Comparison of ENCODE assay signal across 8 mouse cellular contexts in the genomic region with DNA sequence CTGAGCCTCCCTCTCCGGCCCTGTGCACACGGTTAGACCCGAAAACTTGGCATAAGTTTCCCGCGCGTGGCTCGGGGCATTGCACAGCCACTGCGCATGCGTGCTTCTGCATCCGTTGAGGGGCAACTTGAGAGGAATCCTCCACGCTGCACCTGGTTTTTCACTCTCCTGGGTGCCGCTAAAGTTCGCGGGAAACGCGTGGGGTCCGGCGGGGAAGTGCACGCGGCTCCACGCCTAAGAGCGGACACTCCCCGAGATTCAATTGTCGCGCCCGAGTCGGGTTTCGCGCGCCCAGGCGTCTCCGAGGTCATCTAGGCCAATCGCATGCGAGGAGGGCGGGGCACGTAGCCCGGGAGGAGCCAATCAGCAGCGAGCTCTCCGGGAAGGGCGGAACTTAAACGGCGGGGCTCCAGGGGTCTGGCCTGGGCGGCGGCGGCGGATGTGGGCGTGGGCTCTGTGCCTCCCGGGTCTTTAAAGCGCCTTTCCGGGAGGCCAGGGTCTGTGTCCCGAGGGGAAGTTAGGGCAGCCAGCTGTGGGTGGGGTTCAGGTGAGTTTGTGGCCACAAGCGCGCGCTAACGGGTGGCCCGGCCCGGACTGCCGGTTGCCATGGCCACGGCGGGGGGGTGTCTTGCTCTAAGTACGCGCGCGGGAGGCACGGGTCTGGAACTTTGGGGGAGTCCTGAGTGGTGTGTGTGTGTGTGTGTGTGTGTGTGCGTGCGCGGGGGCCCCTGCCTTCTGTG. TPM values are rescaled to one million over a fixed set of nuclear protein-coding genes. Genes with fewer than 3 reads are reported as not detected.
DNase-seq lines count a peak whose midpoint lies in the region; ATAC-seq and TF ChIP-seq lines count a peak whose summit lies in the region.

No protein-coding gene starts in this region.

- peak; percentile 98 for DNase-seq in A20 (ENCODE audit: low read depth, low spot score)
- DNase-seq in embryonic facial prominence, embryonic 14.5 days (ENCODE audit: low spot score) = peak; percentile 98
- peak; percentile 94 for DNase-seq in heart, adult 8-10 months (ENCODE audit: low spot score)
- DNase-seq in kidney, adult 8-10 months = peak; percentile 92 to 95
- peak; percentile 94 to 97 for DNase-seq in spleen, adult 18-20 months

- no peaks in the 10 kb centered on the region for H3K27me3 ChIP-seq in embryonic facial prominence, embryonic 14.5 days (replicated peaks; ENCODE audit: control insufficient read depth, insufficient read depth, low read length)
- no peaks in the 10 kb centered on the region for H3K27me3 ChIP-seq in limb, embryonic 13.5 days
- H3K27me3 ChIP-seq in midbrain, embryonic 15.5 days (replicated peaks) = no peaks in the 10 kb centered on the region

- TF ChIP-seq CTCF in bone marrow, adult 2 months (IDR thresholded peaks at IDR 0.05; ENCODE audit: control insufficient read depth, insufficient read depth, low read length) = no peak

- peak; percentile 94 for ATAC-seq in embryonic facial prominence, embryonic 14.5 days (ENCODE audit: low read depth)
- ATAC-seq in limb, embryonic 13.5 days (ENCODE audit: low FRiP score, low read depth) = peak; percentile 94
- ATAC-seq in midbrain, embryonic 15.5 days (replicated peaks) = peak; percentile 96

- H3K4me1 ChIP-seq in bone marrow, adult 2 months (ENCODE audit: control insufficient read depth, insufficient read depth, low read length) = no peaks in the 10 kb centered on the region; the same call in 1 of the 2 replicates
- H3K4me1 ChIP-seq in embryonic facial prominence, embryonic 14.5 days (ENCODE audit: control insufficient read depth, insufficient read depth, low read length) = peaks cover 23% of the 10 kb centered on the region
- peaks cover 53% of the 10 kb centered on the region for H3K4me1 ChIP-seq in limb, embryonic 13.5 days
- peaks cover 30% of the 10 kb centered on the region for H3K4me1 ChIP-seq in midbrain, embryonic 15.5 days

- H3K9me3 ChIP-seq in embryonic facial prominence, embryonic 14.5 days (ENCODE audit: control insufficient read depth, low read length) = no peaks in the 10 kb centered on the region
- H3K9me3 ChIP-seq in limb, embryonic 13.5 days = no peaks in the 10 kb centered on the region
- H3K9me3 ChIP-seq in midbrain, embryonic 15.5 days = no peaks in the 10 kb centered on the region

- peak overlapping the region; percentile 100 for H3K4me2 ChIP-seq in embryonic facial prominence, embryonic 14.5 days (ENCODE audit: low read depth, low read length)
- peak overlapping the region; percentile 99 for H3K4me2 ChIP-seq in limb, embryonic 13.5 days (replicated peaks)
- H3K4me2 ChIP-seq in midbrain, embryonic 15.5 days = peak overlapping the region; percentile 98

- peak overlapping the region; percentile 84 for H3K9ac ChIP-seq in embryonic facial prominence, embryonic 14.5 days (ENCODE audit: low read depth, low read length)
- peak overlapping the region; percentile 80 for H3K9ac ChIP-seq in limb, embryonic 13.5 days
- H3K9ac ChIP-seq in midbrain, embryonic 15.5 days = peak overlapping the region; percentile 65

- WGBS in bone marrow, adult 2 months = under 1% methylated on average over 68 of the region's 68 CpGs
- WGBS in embryonic facial prominence, embryonic 14.5 days = 1% methylated on average over 65 of the region's 68 CpGs
- WGBS in limb, embryonic 13.5 days = under 1% methylated on average over 68 of the region's 68 CpGs
- WGBS in midbrain, embryonic 15.5 days = under 1% methylated on average over 68 of the region's 68 CpGs

- TF ChIP-seq POLR2A in bone marrow, adult 2 months (IDR thresholded peaks at IDR 0.05; ENCODE audit: borderline replicate concordance, control insufficient read depth, low read depth, low read length) = no peak; the same call in 1 of the 2 replicates

- peaks cover 33% of the 10 kb centered on the region; the same call in 1 of the 2 replicates for H3K36me3 ChIP-seq in embryonic facial prominence, embryonic 14.5 days (ENCODE audit: control insufficient read depth, insufficient read depth, low read length)
- H3K36me3 ChIP-seq in limb, embryonic 13.5 days = peaks cover 31% of the 10 kb centered on the region
- no peaks in the 10 kb centered on the region for H3K36me3 ChIP-seq in midbrain, embryonic 15.5 days (replicated peaks)

- peak overlapping the region; percentile 97 for H3K4me3 ChIP-seq in bone marrow, adult 2 months (replicated peaks; ENCODE audit: control insufficient read depth, low read depth, low read length)
- H3K4me3 ChIP-seq in embryonic facial prominence, embryonic 14.5 days (ENCODE audit: low read depth, low read length) = peak overlapping the region; percentile 76
- peak overlapping the region; percentile 81 for H3K4me3 ChIP-seq in limb, embryonic 13.5 days
- H3K4me3 ChIP-seq in midbrain, embryonic 15.5 days = peak overlapping the region; percentile 94

- peak overlapping the region; percentile 79 for H3K27ac ChIP-seq in bone marrow, adult 2 months (ENCODE audit: control insufficient read depth, insufficient read depth, low read depth, low read length, poor library complexity)
- H3K27ac ChIP-seq in embryonic facial prominence, embryonic 14.5 days (replicated peaks; ENCODE audit: low read depth, low read length) = peak overlapping the region; percentile 88
- peak overlapping the region; percentile 87 for H3K27ac ChIP-seq in limb, embryonic 13.5 days
- H3K27ac ChIP-seq in midbrain, embryonic 15.5 days = no peak overlapping the region

RNA-seq across cellular contexts. Expression of gene Uhrf1, which starts 0.9 kb away (rescaled TPM):
- 77.5 and 109 TPM in 2 replicates for polyA plus RNA-seq in bone marrow, adult 2 months (2011; ENCODE audit: insufficient read depth, insufficient read length, low replicate concordance, missing spikeins)
- polyA plus RNA-seq in embryonic facial prominence, embryonic 14.5 days (2014; fragmentation: Nextera tagmentation; extraction: Ambion mirVana) = 74.8 and 90.9 TPM in 2 replicates
- total RNA-seq in heart, adult 8-10 months (2022) = 1 to 10 TPM; 1.5 to 2.6 (median 2.2) TPM
- 136 and 146 TPM in 2 replicates for polyA plus RNA-seq in limb, embryonic 13.5 days (2015; fragmentation: Nextera tagmentation; extraction: Ambion mirVana)
- 19.2 and 20.8 TPM in 2 replicates for polyA plus RNA-seq in midbrain, embryonic 15.5 days (2015; fragmentation: Nextera tagmentation; extraction: Ambion mirVana)

RNA-seq across cellular contexts. Expression of gene Arrdc5, which starts 3.9 kb away (rescaled TPM):
- not detected in 2 replicates for polyA plus RNA-seq in bone marrow, adult 2 months (2011; ENCODE audit: insufficient read depth, insufficient read length, low replicate concordance, missing spikeins)
- not detected in 2 replicates for polyA plus RNA-seq in embryonic facial prominence, embryonic 14.5 days (2014; fragmentation: Nextera tagmentation; extraction: Ambion mirVana)
- under 1 TPM in 1 of 4 experiments, not detected in 3; 0.41 TPM for total RNA-seq in heart, adult 8-10 months (2022)
- not detected in 2 replicates for polyA plus RNA-seq in limb, embryonic 13.5 days (2015; fragmentation: Nextera tagmentation; extraction: Ambion mirVana)
- polyA plus RNA-seq in midbrain, embryonic 15.5 days (2015; fragmentation: Nextera tagmentation; extraction: Ambion mirVana) = not detected in 2 replicates

RNA-seq across cellular contexts. Expression of gene Plin3, which starts 11.3 kb away (rescaled TPM):
- 10.9 and 29.6 TPM in 2 replicates for polyA plus RNA-seq in bone marrow, adult 2 months (2011; ENCODE audit: insufficient read depth, insufficient read length, low replicate concordance, missing spikeins)
- 76.9 and 88.4 TPM in 2 replicates for polyA plus RNA-seq in embryonic facial prominence, embryonic 14.5 days (2014; fragmentation: Nextera tagmentation; extraction: Ambion mirVana)
- 100 to 1,000 TPM; 172 to 233 (median 219) TPM for total RNA-seq in heart, adult 8-10 months (2022)
- polyA plus RNA-seq in limb, embryonic 13.5 days (2015; fragmentation: Nextera tagmentation; extraction: Ambion mirVana) = 78.1 and 80.4 TPM in 2 replicates
- 12.0 and 13.3 TPM in 2 replicates for polyA plus RNA-seq in midbrain, embryonic 15.5 days (2015; fragmentation: Nextera tagmentation; extraction: Ambion mirVana)

RNA-seq across cellular contexts. Expression of gene Kdm4b, which starts 21.8 kb away (rescaled TPM):
- 15.7 and 74.9 TPM in 2 replicates for polyA plus RNA-seq in bone marrow, adult 2 months (2011; ENCODE audit: insufficient read depth, insufficient read length, low replicate concordance, missing spikeins)
- polyA plus RNA-seq in embryonic facial prominence, embryonic 14.5 days (2014; fragmentation: Nextera tagmentation; extraction: Ambion mirVana) = 29.1 and 32.3 TPM in 2 replicates
- 10 to 100 TPM; 29.0 to 34.4 (median 32.4) TPM for total RNA-seq in heart, adult 8-10 months (2022)
- 40.1 and 43.2 TPM in 2 replicates for polyA plus RNA-seq in limb, embryonic 13.5 days (2015; fragmentation: Nextera tagmentation; extraction: Ambion mirVana)
- 86.3 and 86.6 TPM in 2 replicates for polyA plus RNA-seq in midbrain, embryonic 15.5 days (2015; fragmentation: Nextera tagmentation; extraction: Ambion mirVana)

RNA-seq across cellular contexts. Expression of gene Ticam1, which starts 27.4 kb away (rescaled TPM):
- polyA plus RNA-seq in bone marrow, adult 2 months (2011; ENCODE audit: insufficient read depth, insufficient read length, low replicate concordance, missing spikeins) = 2.4 and 5.9 TPM in 2 replicates
- polyA plus RNA-seq in embryonic facial prominence, embryonic 14.5 days (2014; fragmentation: Nextera tagmentation; extraction: Ambion mirVana) = 6.9 and 8.1 TPM in 2 replicates
- total RNA-seq in heart, adult 8-10 months (2022) = 1 to 10 TPM; 6.9 to 9.5 (median 8.1) TPM
- 4.4 and 4.6 TPM in 2 replicates for polyA plus RNA-seq in limb, embryonic 13.5 days (2015; fragmentation: Nextera tagmentation; extraction: Ambion mirVana)
- polyA plus RNA-seq in midbrain, embryonic 15.5 days (2015; fragmentation: Nextera tagmentation; extraction: Ambion mirVana) = 1.2 and 1.5 TPM in 2 replicates
